Mouse (Mus musculus) sigmoid colon, adult 10 weeks (tissue): Measurements from ENCODE around the gene Sbf1. TPM values are rescaled to one million over a fixed set of nuclear protein-coding genes. Genes with fewer than 3 reads are reported as not detected.

ENCODE experiments used
- polyA plus RNA-seq: library from polyadenylated mRNA; stranded (reverse); fragments of 350-450 nt; fragmentation: Illumina TruSeq; extraction: RNeasy Lipid Tissue Mini Kit (QIAGEN cat#74804); gene quantifications from one replicate; pipeline ENCODE4 v1.2.3, GENCODE M21; 2014; ENCODE audit warnings: low read depth, low replicate concordance

The Sbf1 gene
- 4.3 TPM for polyA plus RNA-seq

DNA sequence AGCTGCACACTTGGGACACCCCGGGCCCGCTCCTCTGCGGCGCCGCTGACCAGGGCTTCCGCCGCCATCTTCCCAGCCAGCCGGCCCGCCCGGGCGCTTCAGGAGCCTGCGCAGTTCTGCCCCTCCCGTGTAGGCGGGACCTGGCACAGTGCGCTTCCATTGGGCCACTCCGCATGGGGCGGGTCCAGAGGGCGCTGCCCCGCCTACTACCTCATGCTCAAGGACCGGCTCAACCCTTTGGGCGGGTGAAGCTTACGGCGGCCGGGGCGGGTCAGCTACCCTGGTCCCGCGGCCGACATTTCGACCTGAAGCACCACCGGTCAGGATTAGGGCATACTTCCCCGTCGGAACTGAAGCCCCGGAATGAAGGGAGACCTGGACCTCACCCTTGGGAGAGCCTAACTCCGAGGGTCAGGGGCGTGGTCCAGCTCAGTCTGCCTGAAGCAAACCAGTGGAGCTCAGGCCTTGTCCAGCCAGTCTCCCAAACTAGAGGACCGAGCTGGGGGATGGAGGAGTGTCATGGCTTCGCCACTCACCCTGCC, at the start of gene Sbf1:
Sbf1 (minus strand) TSS at position 122 of the 542 bp plus-strand sequence.

DNA sequence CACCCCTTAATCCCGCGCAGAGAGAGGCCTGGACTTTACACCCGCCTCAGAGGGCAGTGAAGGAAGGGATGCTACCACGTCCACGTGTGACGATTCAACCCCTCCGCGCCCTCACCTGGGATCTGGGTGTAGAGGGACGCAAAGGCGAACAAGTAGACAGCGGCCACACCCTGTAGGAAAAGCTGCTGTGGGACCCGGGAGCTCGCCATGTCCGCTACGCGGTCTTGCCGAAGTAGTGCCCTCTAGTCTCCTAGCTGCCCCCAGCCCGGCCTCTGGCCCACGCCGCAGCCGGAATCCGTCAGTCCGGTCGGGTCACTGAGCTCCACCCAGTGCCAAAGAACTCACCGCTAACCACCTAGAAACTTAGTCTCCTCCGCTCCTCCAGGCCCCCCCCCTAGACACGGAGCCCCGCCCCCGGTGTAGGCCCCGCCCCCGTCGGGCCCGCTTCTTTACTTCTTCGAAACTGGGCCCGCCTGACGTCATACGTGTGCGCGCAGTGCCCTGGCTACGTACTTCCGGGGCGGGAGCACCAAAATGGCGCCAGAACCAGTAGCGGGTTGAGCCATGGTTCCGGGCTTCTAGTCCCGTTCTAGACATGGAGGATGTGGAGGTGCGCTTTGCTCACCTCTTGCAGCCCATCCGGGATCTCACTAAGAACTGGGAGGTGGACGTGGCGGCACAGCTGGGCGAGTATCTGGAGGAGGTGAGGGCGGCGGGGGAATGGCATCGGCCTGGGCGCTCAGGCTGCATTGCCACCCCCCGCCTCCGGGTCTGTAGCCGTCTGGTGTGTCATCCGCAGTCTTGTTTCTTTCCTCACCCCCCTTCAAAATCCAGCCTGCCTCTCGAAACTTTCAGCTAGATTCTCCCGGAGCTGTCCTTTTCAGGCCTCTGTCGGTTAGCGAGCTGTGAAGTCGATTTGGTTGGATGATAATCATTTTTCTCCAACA, 40.4 kb upstream of the Sbf1 start, which contains the start of the genes Lmf2 and Ncaph2:
Lmf2 (minus strand) TSS at position 419 of the 947 bp plus-strand sequence.
Ncaph2 (plus strand) TSS at position 479 of the 947 bp plus-strand sequence.

DNA sequence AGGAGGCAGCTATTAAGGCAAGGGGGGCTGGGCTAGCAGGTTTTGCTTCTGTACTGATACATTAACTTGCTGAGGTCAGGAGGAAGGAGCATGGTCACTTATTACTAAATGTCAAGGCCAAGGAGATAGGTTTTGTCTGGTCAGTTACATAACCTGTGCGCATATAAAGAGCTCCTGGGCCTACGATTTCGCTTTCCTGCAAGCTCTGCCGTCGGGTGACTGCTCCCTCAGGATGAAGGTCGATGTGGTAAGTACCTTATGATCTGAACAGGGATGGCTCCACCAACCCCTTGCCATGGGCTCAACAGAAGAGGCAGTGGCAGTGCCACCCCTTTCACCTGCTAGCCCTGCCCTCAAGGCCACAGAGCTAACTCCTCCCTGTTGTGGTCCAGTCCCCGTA, 19.2 kb upstream of the Sbf1 start, which contains the start of gene Miox:
Miox (plus strand) TSS at position 128 of the 400 bp plus-strand sequence.

DNA sequence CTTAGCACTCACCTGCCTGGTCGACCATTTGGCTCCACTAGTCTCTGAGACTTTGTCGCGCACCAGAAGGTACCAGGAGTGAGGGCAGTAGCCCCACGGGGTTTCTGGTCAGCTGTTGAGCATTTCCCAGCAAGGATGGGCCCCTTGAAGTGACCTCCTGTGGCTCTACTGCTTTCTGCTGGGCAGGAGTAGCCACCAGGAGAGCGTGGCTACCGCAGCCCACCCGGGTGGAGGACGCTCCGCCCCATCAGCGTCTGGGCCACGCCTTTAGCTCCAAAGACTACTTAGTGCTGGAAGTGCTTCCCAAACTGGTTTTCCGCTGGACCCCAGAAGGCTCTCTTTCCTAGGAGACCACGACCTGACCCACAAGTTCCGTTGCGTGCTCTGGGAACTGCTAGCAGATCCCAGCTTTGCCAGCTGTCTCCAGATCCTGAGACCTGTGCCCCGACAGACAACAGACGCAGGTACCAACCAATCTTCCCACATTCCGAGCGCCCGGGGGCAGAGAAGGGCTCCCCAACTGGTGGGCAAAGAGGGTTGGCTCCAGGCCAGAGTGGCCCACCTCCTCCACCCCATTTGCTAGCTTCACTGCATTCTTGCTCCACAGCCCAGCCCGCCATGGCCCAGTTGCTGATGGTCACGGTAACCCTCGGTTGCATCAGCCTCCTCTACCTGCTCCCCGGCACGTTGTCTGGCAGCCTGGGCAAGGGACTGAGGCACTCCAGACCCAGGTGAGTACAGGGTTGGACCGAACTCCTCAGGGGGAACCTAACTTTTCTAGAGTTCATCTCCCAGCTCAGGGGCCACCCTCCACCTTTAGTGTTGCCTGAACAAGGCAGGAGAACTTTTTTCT, 7.8 kb upstream of the Sbf1 start, which contains the start of gene Adm2:
Adm2 (plus strand) TSS at position 51 of the 853 bp plus-strand sequence.

Other genes starting within 250 kb of the Sbf1 start
- 4.7 TPM for gene Trabd, start 240.2 kb downstream of the Sbf1 start, polyA plus RNA-seq
- gene Selenoo, start 226.2 kb downstream of the Sbf1 start, polyA plus RNA-seq: 6.4 TPM
- 1.4 TPM for gene Tubgcp6, start 192.2 kb downstream of the Sbf1 start, polyA plus RNA-seq
- 0.63 TPM for gene Hdac10, start 186.6 kb downstream of the Sbf1 start, polyA plus RNA-seq
- gene Mapk12, start 174.6 kb downstream of the Sbf1 start, polyA plus RNA-seq: 1.2 TPM
- gene Mapk11, start 165.7 kb downstream of the Sbf1 start, polyA plus RNA-seq: 0.41 TPM
- gene Plxnb2, start 134.5 kb downstream of the Sbf1 start, polyA plus RNA-seq: 8.3 TPM
- 0.66 TPM for gene Dennd6b, start 118.8 kb downstream of the Sbf1 start, polyA plus RNA-seq
- gene Ppp6r2, start 103.8 kb downstream of the Sbf1 start, polyA plus RNA-seq: 12.7 TPM
- not detected for gene Adm2, start 7.4 kb upstream of the Sbf1 start, polyA plus RNA-seq
- gene Miox, start 19.1 kb upstream of the Sbf1 start, polyA plus RNA-seq: not detected
- 5.0 TPM for gene Lmf2, start 40.3 kb upstream of the Sbf1 start, polyA plus RNA-seq
- gene Ncaph2, start 40.4 kb upstream of the Sbf1 start, polyA plus RNA-seq: 11.4 TPM
- gene Sco2, start 58.5 kb upstream of the Sbf1 start, polyA plus RNA-seq: 0.54 TPM
- gene Tymp, start 61.7 kb upstream of the Sbf1 start, polyA plus RNA-seq: not detected
- gene Odf3b, start 64.0 kb upstream of the Sbf1 start, polyA plus RNA-seq: not detected
- gene Klhdc7b, start 69.6 kb upstream of the Sbf1 start, polyA plus RNA-seq: not detected
- not detected for gene Syce3, start 95.2 kb upstream of the Sbf1 start, polyA plus RNA-seq
- not detected for gene Cpt1b, start 110.6 kb upstream of the Sbf1 start, polyA plus RNA-seq
- 3.1 TPM for gene C730034F03Rik, start 114.3 kb upstream of the Sbf1 start, polyA plus RNA-seq
- gene Gm44502, start 114.4 kb upstream of the Sbf1 start, polyA plus RNA-seq: 0.19 TPM
- 107 TPM for gene Chkb, start 114.6 kb upstream of the Sbf1 start, polyA plus RNA-seq
- gene Mapk8ip2, start 138.6 kb upstream of the Sbf1 start, polyA plus RNA-seq: 0.63 TPM
- 3.2 TPM for gene Arsa, start 162.1 kb upstream of the Sbf1 start, polyA plus RNA-seq
- gene Shank3, start 184.3 kb upstream of the Sbf1 start, polyA plus RNA-seq: 0.22 TPM